Mouse (Mus musculus) forebrain, embryonic 12.5 days (tissue): ENCODE results near the gene Cenpm. TPM values are rescaled to one million over a fixed set of nuclear protein-coding genes. Genes with fewer than 3 reads are reported as not detected.

Experiments used
- ATAC-seq: fragments of 200-750 bp; cut with Nextera tagmentation; 2 replicates; pipeline ENCODE4 v1.8.0; 2017; ENCODE audit warnings: moderate TSS enrichment; ENCODE audit not compliant: low FRiP score
- H3K27ac ChIP-seq: fragments of 300-500 bp; sonication (generic); 2 replicates; pipeline ENCODE4 v1.5.1; 2016; ENCODE audit warnings: mild to moderate bottlenecking
- H3K27me3 ChIP-seq: fragments of 300-500 bp; sonication (generic); 2 replicates; pipeline ENCODE4 v1.6.1; 2016; ENCODE audit warnings: mild to moderate bottlenecking
- H3K36me3 ChIP-seq: fragments of 300-500 bp; sonication (generic); replicated peaks from 2 replicates; pipeline ENCODE4 v1.6.1; 2016; ENCODE audit warnings: mild to moderate bottlenecking
- H3K4me1 ChIP-seq: fragments of 300-500 bp; sonication (generic); 2 replicates; pipeline ENCODE4 v1.6.1; 2016
- H3K4me2 ChIP-seq: fragments of 300-500 bp; sonication (generic); 2 replicates; pipeline ENCODE4 v1.6.1; 2016; ENCODE audit warnings: mild to moderate bottlenecking, moderate library complexity
- H3K4me3 ChIP-seq: fragments of 300-500 bp; sonication (generic); replicated peaks from 2 replicates; pipeline ENCODE4 v1.5.1; 2016; ENCODE audit warnings: mild to moderate bottlenecking
- H3K9ac ChIP-seq: fragments of 300-500 bp; sonication (generic); 2 replicates; pipeline ENCODE4 v1.6.1; 2016; ENCODE audit warnings: mild to moderate bottlenecking
- H3K9me3 ChIP-seq: fragments of 300-500 bp; sonication (generic); 2 replicates; pipeline ENCODE4 v1.6.1; 2016
- WGBS: fragments of 180-500 bp; shearing (Covaris S2); methylation state at CpG from one replicate; pipeline ENCODE4 v1.1.7; 2016; 5-methylcytosine and 5-hydroxymethylcytosine counted together
- polyA plus RNA-seq: library from polyadenylated mRNA; unstranded; fragments of >200 nt; fragmentation: Nextera tagmentation; extraction: Ambion mirVana; gene quantifications from 2 replicates; pipeline ENCODE4 v1.2.1, GENCODE M21; 2016

The Cenpm gene
- polyA plus RNA-seq, 1 experiment from 2014 or later: 86.4 TPM

DNA sequence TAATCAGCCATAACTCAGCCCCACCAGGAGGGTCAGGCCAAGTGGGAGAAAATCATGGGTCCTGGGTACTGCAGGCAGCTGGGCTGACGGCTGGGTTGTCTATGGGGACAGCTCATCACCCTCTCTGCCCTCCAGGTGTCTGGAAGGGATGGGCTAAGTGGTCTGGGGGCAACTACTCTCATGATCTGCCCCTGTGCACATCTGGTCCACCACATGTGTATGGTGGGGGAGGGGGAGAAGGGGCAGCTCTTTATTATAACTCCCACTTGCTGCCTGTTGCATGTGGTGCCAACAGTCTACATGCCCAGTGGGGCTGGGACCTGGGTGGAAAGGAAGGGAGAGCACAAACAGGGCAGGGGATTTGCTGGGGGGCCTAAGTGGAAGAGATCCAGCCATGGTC, 33.7 kb downstream of the Cenpm start:
- peaks cover 98% of the 10 kb centered on the region for H3K27me3 ChIP-seq
- peaks cover 39% of the 10 kb centered on the region for H3K4me1 ChIP-seq
- WGBS: 61% methylated on average over 1 of the region's 1 CpGs
- H3K4me3 ChIP-seq: no peak overlapping the region
- no peak overlapping the region for H3K4me2 ChIP-seq
- H3K9me3 ChIP-seq: no peaks in the 10 kb centered on the region
- ATAC-seq: no peak
- no peak overlapping the region for H3K9ac ChIP-seq
- H3K36me3 ChIP-seq: peaks cover 10% of the 10 kb centered on the region
- H3K27ac ChIP-seq: no peak overlapping the region

DNA sequence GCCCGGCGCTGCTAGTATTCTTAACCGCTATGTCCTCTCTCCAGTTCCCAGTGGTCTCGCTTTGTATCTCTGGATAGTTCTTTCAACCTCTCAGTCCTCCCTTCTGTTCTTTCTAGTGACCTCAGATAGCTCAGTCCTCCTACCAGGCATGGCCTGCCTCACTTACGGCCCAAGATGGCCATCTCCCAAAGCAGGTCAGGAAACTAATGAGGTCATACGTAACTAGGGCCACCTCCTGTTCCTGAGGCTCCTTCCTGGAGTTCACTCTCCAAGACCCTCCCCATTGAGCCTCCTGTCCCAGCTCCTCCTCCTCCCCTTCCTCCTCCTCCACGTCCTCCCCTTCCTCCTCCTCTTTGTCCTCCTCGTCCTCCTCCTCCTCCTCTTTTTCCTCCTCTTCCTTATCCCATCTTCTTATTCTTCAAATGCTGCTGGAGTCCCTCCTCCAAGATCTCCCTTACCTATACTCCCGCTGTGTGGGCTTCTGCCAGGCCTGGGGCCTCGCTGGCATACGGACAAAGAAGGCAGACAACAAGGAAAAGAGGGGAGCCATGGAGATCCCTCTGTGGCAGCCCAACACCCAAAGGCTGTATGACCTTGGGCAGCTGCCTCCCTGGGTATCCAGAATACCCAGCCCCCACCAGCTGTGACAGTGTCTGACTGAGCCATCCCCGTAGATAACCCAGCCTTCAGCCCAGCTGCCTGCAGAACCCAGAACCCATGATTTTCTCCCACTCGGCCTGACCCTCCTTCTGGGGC, 35.1 kb downstream of the Cenpm start:
- no peak overlapping the region for H3K27ac ChIP-seq
- H3K4me2 ChIP-seq: no peak overlapping the region
- H3K9ac ChIP-seq: no peak overlapping the region
- no peaks in the 10 kb centered on the region for H3K9me3 ChIP-seq
- H3K4me3 ChIP-seq: no peak overlapping the region
- 78% methylated on average over 13 of the region's 13 CpGs for WGBS
- peaks cover 39% of the 10 kb centered on the region for H3K4me1 ChIP-seq
- peaks cover 96% of the 10 kb centered on the region for H3K27me3 ChIP-seq
- ATAC-seq: no peak
- peaks cover 23% of the 10 kb centered on the region for H3K36me3 ChIP-seq

DNA sequence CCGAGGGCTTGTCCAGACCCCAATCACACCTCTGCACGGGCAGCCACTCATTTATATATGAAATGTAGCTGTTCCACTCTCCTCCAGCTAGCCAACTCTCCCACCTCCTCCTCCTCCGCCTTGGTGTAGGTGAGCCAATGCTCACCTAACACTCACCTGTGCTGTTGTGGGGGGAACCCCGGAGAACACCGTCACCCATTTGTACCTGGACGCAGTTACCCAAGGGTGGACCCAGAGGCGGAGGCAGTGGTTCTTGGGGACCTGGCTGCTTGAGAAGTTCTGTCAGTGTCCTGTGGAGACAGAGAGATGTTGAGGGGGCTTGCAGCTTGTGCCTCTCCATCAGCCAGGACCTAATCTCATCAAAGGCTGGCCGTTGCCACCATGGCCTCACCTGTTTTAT, 36.2 kb downstream of the Cenpm start:
- Histone ChIP-seq H3K27me3 (peaks cover 85% of the 10 kb centered on the region), H3K4me1 (peaks cover 50% of the 10 kb centered on the region)
- ATAC-seq: no peak

DNA sequence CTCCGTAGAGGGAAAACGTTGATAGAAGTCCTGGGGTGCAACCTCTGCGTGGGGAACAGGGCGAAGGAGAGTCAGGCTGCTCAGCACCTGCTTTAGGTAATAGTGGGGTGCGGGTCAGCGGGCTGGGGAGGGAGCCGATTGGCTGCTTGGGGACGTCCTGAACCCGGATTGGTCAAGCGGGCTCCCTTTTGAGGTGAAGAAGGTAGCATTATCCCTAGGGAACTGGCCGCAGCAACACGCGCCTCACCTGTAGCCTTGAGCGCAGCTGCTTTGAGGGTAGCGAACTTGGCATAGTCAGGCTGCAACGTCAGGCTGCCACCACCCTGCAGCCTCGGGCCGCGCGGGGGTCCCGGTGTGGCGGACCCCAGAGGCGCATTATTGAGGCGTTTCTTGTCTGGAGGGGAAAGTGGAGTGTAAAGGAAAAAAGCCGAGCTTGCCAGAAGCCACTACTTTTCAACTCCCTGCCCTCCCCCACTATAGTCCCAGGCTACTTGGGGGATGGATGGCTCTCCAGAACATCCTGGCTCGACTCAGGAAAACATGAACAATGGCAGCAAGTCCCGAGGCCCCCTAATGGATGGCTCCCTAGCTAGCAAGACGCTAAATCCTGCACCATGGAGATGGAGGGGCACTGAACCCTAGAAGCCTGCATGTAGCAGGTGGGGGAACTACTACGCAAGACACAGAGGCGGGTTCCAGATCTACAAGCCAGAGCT, 36.9 kb downstream of the Cenpm start:
- Histone ChIP-seq H3K4me1 (peaks cover 48% of the 10 kb centered on the region), H3K9me3 (no peaks in the 10 kb centered on the region), H3K4me2 (no peak overlapping the region; the same call in 1 of the 2 replicates), H3K36me3 (peaks cover 40% of the 10 kb centered on the region), H3K27ac (no peak overlapping the region), H3K9ac (no peak overlapping the region), H3K27me3 (peaks cover 78% of the 10 kb centered on the region), H3K4me3 (no peak overlapping the region)
- ATAC-seq: no peak
- WGBS: 13% methylated on average over 30 of the region's 30 CpGs

More for the DNA sequence above, 36.2 kb downstream of the Cenpm start:
- no peak overlapping the region for H3K9ac ChIP-seq
- WGBS: 87% methylated on average over 8 of the region's 8 CpGs
- H3K4me3 ChIP-seq: no peak overlapping the region
- no peak overlapping the region for H3K27ac ChIP-seq
- no peak overlapping the region for H3K4me2 ChIP-seq
- H3K36me3 ChIP-seq: peaks cover 34% of the 10 kb centered on the region
- H3K9me3 ChIP-seq: no peaks in the 10 kb centered on the region

- no peak for ATAC-seq
- H3K4me1 ChIP-seq: peaks cover 43% of the 10 kb centered on the region
- peaks cover 46% of the 10 kb centered on the region for H3K36me3 ChIP-seq
- WGBS: 16% methylated on average over 34 of the region's 34 CpGs
- H3K9ac ChIP-seq: no peak overlapping the region
- H3K4me2 ChIP-seq: peak overlapping the region; percentile 9; the same call in 1 of the 2 replicates
- no peak overlapping the region for H3K27ac ChIP-seq
- H3K4me3 ChIP-seq: no peak overlapping the region
- H3K9me3 ChIP-seq: no peaks in the 10 kb centered on the region
- H3K27me3 ChIP-seq: peaks cover 73% of the 10 kb centered on the region
Measured at GRCm38 (mm10) chr15:82207105-82207459, 37.5 kb downstream of the Cenpm start.

DNA sequence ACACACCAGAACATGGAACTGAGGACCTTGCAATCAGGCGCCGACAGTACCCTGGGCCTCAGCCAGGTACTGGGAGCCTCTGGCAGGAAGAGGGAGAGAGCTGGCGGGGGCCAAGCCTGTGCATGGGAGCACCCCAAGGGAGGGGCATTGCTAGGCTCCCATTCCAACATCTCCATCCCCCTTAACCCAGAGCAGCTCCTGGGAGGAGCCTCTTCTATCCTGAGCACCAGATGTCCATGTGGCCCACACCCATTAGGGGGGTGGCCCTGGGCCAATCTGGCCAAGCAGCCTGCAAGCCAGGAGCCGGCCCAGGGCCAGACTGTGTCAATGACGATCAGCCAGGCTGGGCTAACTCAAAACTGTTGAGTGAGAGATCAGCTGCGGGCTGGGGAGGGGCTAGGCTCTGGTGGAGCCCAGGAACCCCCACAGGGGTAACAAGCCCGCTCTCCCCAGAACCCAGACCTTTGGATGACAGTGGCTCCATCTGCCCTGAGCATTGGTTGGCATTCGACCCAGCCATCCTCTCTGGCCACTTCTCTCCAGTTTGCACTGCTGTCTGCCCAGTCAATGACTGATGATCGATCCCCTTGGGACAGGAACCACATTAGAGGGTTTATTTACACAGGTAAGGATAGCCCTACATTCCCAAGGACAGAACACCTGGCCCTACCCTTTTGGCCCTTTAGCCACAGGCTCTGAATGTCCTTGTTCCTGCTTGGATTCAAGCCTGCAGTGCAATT, 38.0 kb downstream of the Cenpm start:
- Histone ChIP-seq H3K9me3 (no peaks in the 10 kb centered on the region), H3K4me3 (no peak overlapping the region), H3K36me3 (peaks cover 52% of the 10 kb centered on the region), H3K9ac (no peak overlapping the region), H3K27ac (no peak overlapping the region), H3K4me2 (0 out of 2 replicates have a peak overlapping the region, but pooled peaks have one; percentile 9), H3K27me3 (peaks cover 67% of the 10 kb centered on the region), H3K4me1 (peaks cover 37% of the 10 kb centered on the region)
- WGBS: 58% methylated on average over 9 of the region's 9 CpGs
- ATAC-seq: 0 out of 2 replicates have a peak, but pooled peaks have one; percentile 21

- Histone ChIP-seq H3K27ac (no peak overlapping the region), H3K36me3 (peaks cover 66% of the 10 kb centered on the region), H3K9me3 (no peaks in the 10 kb centered on the region), H3K4me3 (no peak overlapping the region), H3K4me2 (no peak overlapping the region), H3K4me1 (peaks cover 35% of the 10 kb centered on the region), H3K27me3 (peaks cover 50% of the 10 kb centered on the region), H3K9ac (peak overlapping the region; percentile 4; the same call in 1 of the 2 replicates)
- ATAC-seq: no peak
- WGBS: 66% methylated on average over 10 of the region's 10 CpGs
Measured at GRCm38 (mm10) chr15:82204680-82205371, 39.7 kb downstream of the Cenpm start.

DNA sequence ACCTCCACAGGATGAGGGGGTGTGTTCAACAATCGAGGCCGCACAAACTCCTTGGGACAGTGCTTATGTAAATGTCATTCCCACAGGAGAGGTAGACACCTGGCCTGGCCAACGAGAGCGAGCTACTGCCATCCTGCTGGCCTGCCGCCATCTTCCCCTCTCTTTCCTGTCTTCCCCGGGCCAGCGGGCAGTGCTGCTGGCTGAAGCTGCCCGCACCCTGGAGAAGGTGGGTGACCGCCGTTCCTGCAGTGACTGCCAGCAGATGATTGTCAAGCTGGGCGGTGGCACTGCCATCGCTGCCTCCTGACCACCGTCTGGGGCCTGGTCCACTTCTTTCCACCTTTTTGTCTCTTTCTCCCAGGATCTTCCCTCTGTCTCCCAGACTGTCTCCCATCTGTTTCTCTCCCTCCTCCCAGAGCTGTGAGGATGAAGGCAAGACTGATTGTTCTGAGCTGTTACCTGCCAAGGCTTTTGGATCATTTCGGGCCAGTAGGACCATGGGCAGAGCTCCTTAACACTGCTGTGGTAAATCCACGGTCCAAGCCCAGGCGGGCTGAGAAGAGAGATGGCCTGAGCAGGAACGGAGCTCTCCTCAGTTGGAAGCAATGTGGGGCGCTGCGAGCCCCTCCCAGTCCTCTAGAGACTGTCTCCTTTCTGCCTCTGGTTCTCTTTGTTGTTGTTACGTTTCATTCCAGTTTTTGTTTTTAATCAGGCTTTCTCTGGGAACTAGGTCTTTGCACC, 40.8 kb downstream of the Cenpm start:
- no peaks in the 10 kb centered on the region for H3K9me3 ChIP-seq
- no peak overlapping the region for H3K4me2 ChIP-seq
- peak overlapping the region; percentile 4; the same call in 1 of the 2 replicates for H3K9ac ChIP-seq
- H3K27ac ChIP-seq: peak overlapping the region; percentile 36; the same call in 1 of the 2 replicates
- H3K4me3 ChIP-seq: no peak overlapping the region
- ATAC-seq: no peak
- 70% methylated on average over 20 of the region's 20 CpGs for WGBS
- peaks cover 40% of the 10 kb centered on the region for H3K27me3 ChIP-seq
- H3K36me3 ChIP-seq: peaks cover 77% of the 10 kb centered on the region
- H3K4me1 ChIP-seq: peaks cover 35% of the 10 kb centered on the region

DNA sequence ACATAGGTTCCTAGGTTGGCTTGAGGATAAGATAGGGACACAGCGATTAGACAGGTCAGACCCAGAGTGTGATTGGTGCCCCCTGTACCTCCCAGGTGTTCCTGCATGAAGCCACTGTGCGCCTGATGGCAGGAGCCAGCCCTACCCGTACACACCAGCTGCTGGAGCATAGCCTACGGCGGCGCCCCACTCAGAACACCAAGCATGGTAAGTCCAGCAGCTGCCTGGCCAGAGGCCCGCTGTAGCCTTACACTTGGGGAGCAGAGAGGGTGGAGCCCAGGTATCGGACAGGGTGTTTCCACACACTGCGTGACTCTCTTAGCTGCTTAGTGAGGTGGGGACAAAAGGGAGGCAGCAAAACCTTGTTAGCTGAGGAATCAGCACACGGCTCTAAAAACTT, 41.5 kb downstream of the Cenpm start:
- H3K4me2 ChIP-seq: no peak overlapping the region
- peaks cover 84% of the 10 kb centered on the region for H3K36me3 ChIP-seq
- peaks cover 35% of the 10 kb centered on the region for H3K4me1 ChIP-seq
- H3K27ac ChIP-seq: no peak overlapping the region
- no peak overlapping the region for H3K9ac ChIP-seq
- H3K4me3 ChIP-seq: no peak overlapping the region
- no peaks in the 10 kb centered on the region for H3K9me3 ChIP-seq
- ATAC-seq: no peak
- WGBS: 93% methylated on average over 10 of the region's 10 CpGs
- H3K27me3 ChIP-seq: peaks cover 33% of the 10 kb centered on the region

- 94% methylated on average over 6 of the region's 6 CpGs for WGBS
- Histone ChIP-seq H3K4me3 (no peak overlapping the region), H3K9ac (no peak overlapping the region), H3K27me3 (peaks cover 23% of the 10 kb centered on the region), H3K36me3 (peaks cover 94% of the 10 kb centered on the region), H3K9me3 (no peaks in the 10 kb centered on the region), H3K4me2 (no peak overlapping the region), H3K27ac (no peak overlapping the region), H3K4me1 (peaks cover 27% of the 10 kb centered on the region)
- ATAC-seq: no peak
Measured at GRCm38 (mm10) chr15:82202086-82202485, 42.5 kb downstream of the Cenpm start.

GRCm38 (mm10) chr15:82199546-82199945, 45.0 kb downstream of the Cenpm start:
- H3K27ac ChIP-seq: no peak overlapping the region
- H3K9me3 ChIP-seq: no peaks in the 10 kb centered on the region
- no peaks in the 10 kb centered on the region for H3K27me3 ChIP-seq
- no peak overlapping the region for H3K4me2 ChIP-seq
- no peak for ATAC-seq
- peaks cover 12% of the 10 kb centered on the region for H3K4me1 ChIP-seq
- H3K36me3 ChIP-seq: peaks cover 96% of the 10 kb centered on the region
- no peak overlapping the region for H3K9ac ChIP-seq
- H3K4me3 ChIP-seq: no peak overlapping the region
- WGBS: 88% methylated on average over 12 of the region's 12 CpGs
